Mouse (Mus musculus) cerebellum, adult 2 months (tissue): ENCODE results near the gene Plekhg1.

ENCODE experiments used
- CTCF ChIP-seq: fragments of 200-500 bp; IDR thresholded peaks from 2 replicates; pipeline ENCODE4 v1.5.1; 2011; ENCODE audit warnings: low read depth, mild to moderate bottlenecking, control low read depth, low read length, moderate library complexity, borderline replicate concordance; ENCODE audit not compliant: insufficient read depth
- POLR2A ChIP-seq: fragments of 200-500 bp; IDR thresholded peaks from 2 replicates; pipeline ENCODE4 v1.6.1; 2011; ENCODE audit warnings: low read length, control low read depth, borderline replicate concordance; ENCODE audit not compliant: insufficient read depth

GRCm38 (mm10) chr10:3730314-3730713, 9.8 kb upstream of the Plekhg1 start:
- TF ChIP-seq CTCF, result no peak
- TF ChIP-seq POLR2A, result no peak
